Mouse (Mus musculus): ENCODE measurements around the gene Scube2. TPM values are rescaled to one million over a fixed set of nuclear protein-coding genes. Genes with fewer than 3 reads are reported as not detected.
A peak's percentile ranks its signal among the peaks of the same experiment; 100 is the strongest.

The Scube2 gene
- polyA plus RNA-seq, 1 experiment from 2014 or later: 1.8 TPM

GRCm38 (mm10) chr7:109781470-109782203 is 83.8 kb downstream of the Scube2 start, which contains the start of gene Nrip3:
Gene Nrip3, minus strand, starts transcription at chr7:109782025.
- H3K4me3 ChIP-seq: peak within 1 kb of the TSS; percentile 66
- peaks cover 66% of the 10 kb centered on the region for H3K27me3 ChIP-seq (ENCODE audit: poor library complexity, severe bottlenecking)
- 2% methylated on average over 52 of the region's 52 CpGs for WGBS
- H3K9me3 ChIP-seq: no peaks in the 10 kb centered on the region
- peaks cover 14% of the 10 kb centered on the region for H3K4me1 ChIP-seq
- peak within 1 kb of the TSS; percentile 22 for H3K27ac ChIP-seq
- DNase-seq (ENCODE audit: extremely low spot score, low spot score): peak; percentile 80
- no peaks in the 10 kb centered on the region for H3K36me3 ChIP-seq (replicated peaks)

GRCm38 (mm10) chr7:109781087-109781469 is 84.4 kb downstream of the Scube2 start:
- Histone ChIP-seq H3K4me1 (peaks cover 14% of the 10 kb centered on the region), H3K27me3 (ENCODE audit: poor library complexity, severe bottlenecking) (peaks cover 66% of the 10 kb centered on the region), H3K27ac (peak overlapping the region; percentile 22), H3K9me3 (no peaks in the 10 kb centered on the region), H3K4me3 (peak overlapping the region; percentile 66), H3K36me3 (replicated peaks) (no peaks in the 10 kb centered on the region)
- no peak for DNase-seq (ENCODE audit: extremely low spot score, low spot score)
- WGBS: 1% methylated on average over 24 of the region's 24 CpGs

GRCm38 (mm10) chr7:109772251-109772650 is 93.2 kb downstream of the Scube2 start:
- DNase-seq (ENCODE audit: extremely low spot score, low spot score): no peak
- Histone ChIP-seq H3K27ac (no peak overlapping the region), H3K36me3 (replicated peaks) (no peaks in the 10 kb centered on the region), H3K4me3 (no peak overlapping the region), H3K4me1 (no peaks in the 10 kb centered on the region), H3K27me3 (ENCODE audit: poor library complexity, severe bottlenecking) (no peaks in the 10 kb centered on the region), H3K9me3 (no peaks in the 10 kb centered on the region)

GRCm38 (mm10) chr7:109768699-109769383 is 96.6 kb downstream of the Scube2 start:
- Histone ChIP-seq H3K4me1 (no peaks in the 10 kb centered on the region), H3K27me3 (ENCODE audit: poor library complexity, severe bottlenecking) (no peaks in the 10 kb centered on the region), H3K27ac (no peak overlapping the region), H3K9me3 (no peaks in the 10 kb centered on the region), H3K4me3 (no peak overlapping the region), H3K36me3 (replicated peaks) (no peaks in the 10 kb centered on the region)
- WGBS: 68% methylated on average over 2 of the region's 2 CpGs
- no peak for DNase-seq (ENCODE audit: extremely low spot score, low spot score)

GRCm38 (mm10) chr7:109767575-109768350 is 97.7 kb downstream of the Scube2 start:
- Histone ChIP-seq H3K4me1 (no peaks in the 10 kb centered on the region), H3K4me3 (no peak overlapping the region), H3K27ac (no peak overlapping the region), H3K9me3 (no peaks in the 10 kb centered on the region), H3K27me3 (ENCODE audit: poor library complexity, severe bottlenecking) (no peaks in the 10 kb centered on the region), H3K36me3 (replicated peaks) (no peaks in the 10 kb centered on the region)
- 86% methylated on average over 7 of the region's 7 CpGs for WGBS
- no peak for DNase-seq (ENCODE audit: extremely low spot score, low spot score)

- Histone ChIP-seq H3K4me1 (no peaks in the 10 kb centered on the region), H3K36me3 (replicated peaks) (no peaks in the 10 kb centered on the region), H3K9me3 (no peaks in the 10 kb centered on the region), H3K4me3 (no peak overlapping the region), H3K27ac (no peak overlapping the region), H3K27me3 (ENCODE audit: poor library complexity, severe bottlenecking) (no peaks in the 10 kb centered on the region)
- DNase-seq (ENCODE audit: extremely low spot score, low spot score): no peak
- WGBS: 73% methylated on average over 2 of the region's 2 CpGs
These were observed 101.5 kb downstream of the Scube2 start for GRCm38 (mm10) chr7:109764009-109764408.

- peaks cover 17% of the 10 kb centered on the region for H3K4me1 ChIP-seq
- H3K9me3 ChIP-seq: no peaks in the 10 kb centered on the region
- no peak for DNase-seq (ENCODE audit: extremely low spot score, low spot score)
- H3K4me3 ChIP-seq: no peak overlapping the region
- 92% methylated on average over 3 of the region's 3 CpGs for WGBS
- no peaks in the 10 kb centered on the region for H3K27me3 ChIP-seq (ENCODE audit: poor library complexity, severe bottlenecking)
- no peak overlapping the region for H3K27ac ChIP-seq
- no peaks in the 10 kb centered on the region for H3K36me3 ChIP-seq (replicated peaks)
These were observed 109.2 kb downstream of the Scube2 start for GRCm38 (mm10) chr7:109756291-109756690.

- no peaks in the 10 kb centered on the region for H3K27me3 ChIP-seq (ENCODE audit: poor library complexity, severe bottlenecking)
- no peaks in the 10 kb centered on the region for H3K9me3 ChIP-seq
- no peak for DNase-seq (ENCODE audit: extremely low spot score, low spot score)
- no peak overlapping the region for H3K27ac ChIP-seq
- H3K36me3 ChIP-seq (replicated peaks): no peaks in the 10 kb centered on the region
- 93% methylated on average over 8 of the region's 8 CpGs for WGBS
- peaks cover 20% of the 10 kb centered on the region for H3K4me1 ChIP-seq
- no peak overlapping the region for H3K4me3 ChIP-seq
These were observed 111.4 kb downstream of the Scube2 start for GRCm38 (mm10) chr7:109754034-109754433.

GRCm38 (mm10) chr7:109752008-109752925 is 113.2 kb downstream of the Scube2 start, which contains the start of gene Tmem9b:
Gene Tmem9b, minus strand, starts transcription at chr7:109752875.
- Histone ChIP-seq H3K27ac (peak within 1 kb of the TSS; percentile 92), H3K4me1 (peaks cover 20% of the 10 kb centered on the region), H3K27me3 (ENCODE audit: poor library complexity, severe bottlenecking) (no peaks in the 10 kb centered on the region), H3K9me3 (no peaks in the 10 kb centered on the region), H3K36me3 (replicated peaks) (no peaks in the 10 kb centered on the region), H3K4me3 (peak within 1 kb of the TSS; percentile 93)
- WGBS: under 1% methylated on average over 74 of the region's 74 CpGs
- DNase-seq (ENCODE audit: extremely low spot score, low spot score): peak; percentile 74

- H3K27ac ChIP-seq: peak overlapping the region; percentile 92
These were observed 114.0 kb downstream of the Scube2 start for GRCm38 (mm10) chr7:109751427-109752007.

More at GRCm38 (mm10) chr7:109751427-109752007, 114.0 kb downstream of the Scube2 start:
- Histone ChIP-seq H3K4me3 (peak overlapping the region; percentile 93), H3K27me3 (ENCODE audit: poor library complexity, severe bottlenecking) (no peaks in the 10 kb centered on the region), H3K36me3 (replicated peaks) (no peaks in the 10 kb centered on the region; the same call in 1 of the 2 replicates), H3K9me3 (no peaks in the 10 kb centered on the region), H3K4me1 (peaks cover 20% of the 10 kb centered on the region)
- no peak for DNase-seq (ENCODE audit: extremely low spot score, low spot score)
- WGBS: 4% methylated on average over 13 of the region's 13 CpGs
